Mouse (Mus musculus): ENCODE data around the gene Btn1a1.

DNA sequence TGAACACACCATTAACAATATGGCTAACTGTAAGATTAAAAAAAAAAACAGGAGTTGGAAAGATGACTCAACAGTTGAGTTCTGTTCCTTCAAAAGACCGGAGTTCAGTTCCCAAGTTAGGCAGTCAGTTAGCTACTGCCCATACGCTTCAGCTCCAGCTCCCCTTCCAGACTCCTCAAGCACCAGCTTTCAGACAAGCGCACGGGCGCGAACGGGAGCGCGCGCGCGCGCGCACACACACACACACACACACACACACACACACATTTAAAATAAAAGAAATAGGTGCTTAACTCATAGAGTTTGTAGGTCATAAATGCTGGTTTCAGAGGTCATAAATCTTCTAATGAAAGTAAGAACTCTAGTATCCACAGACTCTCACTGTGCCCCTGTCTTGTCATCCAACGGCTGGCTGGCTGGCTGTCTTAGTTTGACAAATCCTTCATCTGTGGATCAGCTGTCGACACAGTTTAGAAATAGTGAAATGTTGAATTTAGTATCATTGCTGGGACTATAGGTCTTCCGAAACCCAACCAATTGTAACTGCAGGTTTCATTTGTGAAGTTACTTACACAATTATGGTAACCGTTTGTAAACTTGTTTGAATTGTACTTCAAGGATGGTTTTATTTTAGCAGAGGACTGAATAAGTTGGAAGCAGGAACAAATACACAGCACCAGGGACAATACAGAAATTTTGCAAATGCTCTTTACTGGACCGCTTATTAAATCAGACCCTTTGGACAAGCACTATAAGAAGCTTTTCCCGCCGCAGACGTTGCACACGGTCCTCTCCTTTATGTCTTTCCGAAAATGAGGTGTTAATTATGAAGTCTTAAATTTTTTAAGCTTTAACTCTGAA, 16.2 kb downstream of the Btn1a1 start:
- no peak for TF ChIP-seq CTCF (IDR thresholded peaks at IDR 0.05; ENCODE audit: extremely low read depth, insufficient read depth, insufficient read length, insufficient replicate concordance)
- TF ChIP-seq POLR2A (IDR thresholded peaks at IDR 0.05; ENCODE audit: low read depth, low read length): no peak
